Mouse (Mus musculus) G1E (cell line): ENCODE measurements around the gene 2700097O09Rik. TPM values are rescaled to one million over a fixed set of nuclear protein-coding genes. Genes with fewer than 3 reads are reported as not detected.

Experiments used
- ATAC-seq: 2 replicates; pipeline ENCODE4 v1.8.0; 2016; ENCODE audit warnings: mild to moderate bottlenecking; ENCODE audit not compliant: insufficient number of reproducible peaks, poor library complexity, low FRiP score, severe bottlenecking; ENCODE audit errors: extremely low read depth
- DNase-seq: peaks from one replicate; pipeline ENCODE4 v3.0.0; 2012; ENCODE audit warnings: low spot score
- H3K27me3 ChIP-seq: 2 replicates; pipeline ENCODE4 v1.6.1; 2012; ENCODE audit warnings: mild to moderate bottlenecking, low read length, inconsistent platforms; ENCODE audit not compliant: insufficient read depth
- H3K36me3 ChIP-seq: replicated peaks from 2 replicates; pipeline ENCODE3; 2012; ENCODE audit warnings: mild to moderate bottlenecking, inconsistent platforms
- H3K4me1 ChIP-seq: 2 replicates; pipeline ENCODE4 v1.6.1; 2012; ENCODE audit warnings: low read depth, low read length, inconsistent platforms, mixed read lengths; ENCODE audit not compliant: insufficient read depth
- H3K4me3 ChIP-seq: 2 replicates; pipeline ENCODE4 v1.5.1; 2012; ENCODE audit warnings: low read depth, mild to moderate bottlenecking, inconsistent platforms, low read length, moderate library complexity, mixed read lengths
- H3K9me3 ChIP-seq: replicated peaks from 2 replicates; pipeline ENCODE4 v1.6.1; 2012; ENCODE audit warnings: inconsistent platforms
- CTCF ChIP-seq: IDR thresholded peaks from 2 replicates; pipeline ENCODE4 v1.5.1; 2012; ENCODE audit warnings: low read depth, low read length, inconsistent platforms, mixed read lengths
- GATA1 ChIP-seq: IDR thresholded peaks from 2 replicates; pipeline ENCODE4 v1.6.1; 2012; ENCODE audit warnings: borderline replicate concordance, low read length, inconsistent platforms, mixed read lengths
- GATA2 ChIP-seq: IDR thresholded peaks from 2 replicates; pipeline ENCODE4 v1.6.1; 2012; ENCODE audit warnings: low read depth, low read length, inconsistent platforms, borderline replicate concordance
- POLR2AphosphoS5 ChIP-seq: IDR thresholded peaks from 2 replicates; pipeline ENCODE4 v1.6.1; 2012; ENCODE audit warnings: low read depth, low read length, inconsistent platforms; ENCODE audit not compliant: insufficient replicate concordance
- TAL1 ChIP-seq: conservative IDR thresholded peaks from 2 replicates; pipeline ENCODE4 v1.6.1; 2012; ENCODE audit warnings: low read depth, low read length, inconsistent platforms, mixed read lengths
- polyA plus RNA-seq: library from polyadenylated mRNA; stranded (reverse); fragments of >175 nt; gene quantifications from 2 replicates; pipeline ENCODE4 v1.2.3, GENCODE M21; 2012
- total RNA-seq, 2 experiments: library from RNA; stranded (forward) in 1 of 2; stranded (reverse) in 1 of 2; fragments of 200-1000 nt in 1 of 2; fragments of >200 nt in 1 of 2; fragmentation: Nextera tagmentation in 1 of 2; gene quantifications; 2 replicates each; pipeline ENCODE4 v1.2.3; 2014 to 2017

2700097O09Rik gene
- total and polyA plus RNA-seq, 3 experiments: 1.7 to 53.1 (median 42.8) TPM

- no peak for DNase-seq
- H3K27me3 ChIP-seq: no peaks in the 10 kb centered on the region
- ATAC-seq: 0 out of 2 replicates have a peak, but pooled peaks have one; percentile 2
- H3K9me3 ChIP-seq: no peaks in the 10 kb centered on the region
- H3K4me3 ChIP-seq: no peak overlapping the region
- peaks cover 81% of the 10 kb centered on the region for H3K4me1 ChIP-seq
- H3K36me3 ChIP-seq: peaks cover 68% of the 10 kb centered on the region
- no peak for TF ChIP-seq CTCF
- peak; percentile 60 for TF ChIP-seq TAL1
Measured at GRCm38 (mm10) chr12:55058865-55059615, 20.9 kb downstream of the 2700097O09Rik start.

GRCm38 (mm10) chr12:55056703-55057102, 23.2 kb downstream of the 2700097O09Rik start:
- no peaks in the 10 kb centered on the region for H3K9me3 ChIP-seq
- H3K4me3 ChIP-seq: no peak overlapping the region
- peaks cover 87% of the 10 kb centered on the region for H3K4me1 ChIP-seq
- TF ChIP-seq GATA1 (no peak), CTCF (no peak), GATA2 (no peak), TAL1 (no peak), POLR2AphosphoS5 (no peak)
- ATAC-seq (no peak), DNase-seq (no peak)
- H3K36me3 ChIP-seq: peaks cover 63% of the 10 kb centered on the region
- no peaks in the 10 kb centered on the region for H3K27me3 ChIP-seq

GRCm38 (mm10) chr12:55054551-55055241, 25.2 kb downstream of the 2700097O09Rik start:
- ATAC-seq: no peak
- no peaks in the 10 kb centered on the region for H3K9me3 ChIP-seq
- H3K4me1 ChIP-seq: peaks cover 86% of the 10 kb centered on the region

GRCm38 (mm10) chr12:55053267-55053666, 26.6 kb downstream of the 2700097O09Rik start:
- Histone ChIP-seq H3K4me1 (peaks cover 79% of the 10 kb centered on the region), H3K4me3 (no peak overlapping the region)

More at GRCm38 (mm10) chr12:55054551-55055241, 25.2 kb downstream of the 2700097O09Rik start:
- TF ChIP-seq GATA2: no peak
- TF ChIP-seq CTCF: no peak
- TF ChIP-seq POLR2AphosphoS5: no peak
- TF ChIP-seq TAL1: no peak
- no peak for DNase-seq
- Histone ChIP-seq H3K27me3 (no peaks in the 10 kb centered on the region), H3K4me3 (no peak overlapping the region), H3K36me3 (peaks cover 57% of the 10 kb centered on the region)

GRCm38 (mm10) chr12:55051210-55052173, 28.4 kb downstream of the 2700097O09Rik start:
- ATAC-seq: peak; percentile 95
- TF ChIP-seq GATA1: no peak
- peak; percentile 90; the same call in 1 of the 2 replicates for TF ChIP-seq GATA2
- no peak for TF ChIP-seq CTCF
- TF ChIP-seq TAL1: peak; percentile 99
- no peak for TF ChIP-seq POLR2AphosphoS5
- Histone ChIP-seq H3K9me3 (no peaks in the 10 kb centered on the region), H3K27me3 (no peaks in the 10 kb centered on the region), H3K36me3 (peaks cover 59% of the 10 kb centered on the region), H3K4me3 (peak overlapping the region; percentile 17; the same call in 1 of the 2 replicates), H3K4me1 (peaks cover 62% of the 10 kb centered on the region)
- DNase-seq: peak; percentile 67

More at GRCm38 (mm10) chr12:55053267-55053666, 26.6 kb downstream of the 2700097O09Rik start:
- Histone ChIP-seq H3K36me3 (peaks cover 59% of the 10 kb centered on the region), H3K27me3 (no peaks in the 10 kb centered on the region), H3K9me3 (no peaks in the 10 kb centered on the region)
- no peak for ATAC-seq
- no peak for TF ChIP-seq GATA1
- TF ChIP-seq TAL1: peak; percentile 45
- no peak for DNase-seq

- no peak for TF ChIP-seq GATA1
- TF ChIP-seq GATA2: no peak
- no peak for TF ChIP-seq POLR2AphosphoS5
- no peak for TF ChIP-seq TAL1
- TF ChIP-seq CTCF: no peak
- ATAC-seq (no peak), DNase-seq (no peak)
- Histone ChIP-seq H3K27me3 (no peaks in the 10 kb centered on the region), H3K4me3 (no peak overlapping the region), H3K4me1 (peaks cover 51% of the 10 kb centered on the region), H3K36me3 (peaks cover 64% of the 10 kb centered on the region), H3K9me3 (peaks cover 2% of the 10 kb centered on the region; the same call in 1 of the 2 replicates)
Measured at GRCm38 (mm10) chr12:55049731-55050353, 30.1 kb downstream of the 2700097O09Rik start.
